Mouse (Mus musculus): ENCODE measurements around the gene Col6a6. TPM values are rescaled to one million over a fixed set of nuclear protein-coding genes. Genes with fewer than 3 reads are reported as not detected.
"Not testable (repeated sequence)": the region's sequence is repeated elsewhere in the genome, so short reads cannot be mapped to it uniquely, and the experiment has no call there.

Gene Col6a6
- total RNA-seq, 1 experiment: 0.58 TPM

DNA sequence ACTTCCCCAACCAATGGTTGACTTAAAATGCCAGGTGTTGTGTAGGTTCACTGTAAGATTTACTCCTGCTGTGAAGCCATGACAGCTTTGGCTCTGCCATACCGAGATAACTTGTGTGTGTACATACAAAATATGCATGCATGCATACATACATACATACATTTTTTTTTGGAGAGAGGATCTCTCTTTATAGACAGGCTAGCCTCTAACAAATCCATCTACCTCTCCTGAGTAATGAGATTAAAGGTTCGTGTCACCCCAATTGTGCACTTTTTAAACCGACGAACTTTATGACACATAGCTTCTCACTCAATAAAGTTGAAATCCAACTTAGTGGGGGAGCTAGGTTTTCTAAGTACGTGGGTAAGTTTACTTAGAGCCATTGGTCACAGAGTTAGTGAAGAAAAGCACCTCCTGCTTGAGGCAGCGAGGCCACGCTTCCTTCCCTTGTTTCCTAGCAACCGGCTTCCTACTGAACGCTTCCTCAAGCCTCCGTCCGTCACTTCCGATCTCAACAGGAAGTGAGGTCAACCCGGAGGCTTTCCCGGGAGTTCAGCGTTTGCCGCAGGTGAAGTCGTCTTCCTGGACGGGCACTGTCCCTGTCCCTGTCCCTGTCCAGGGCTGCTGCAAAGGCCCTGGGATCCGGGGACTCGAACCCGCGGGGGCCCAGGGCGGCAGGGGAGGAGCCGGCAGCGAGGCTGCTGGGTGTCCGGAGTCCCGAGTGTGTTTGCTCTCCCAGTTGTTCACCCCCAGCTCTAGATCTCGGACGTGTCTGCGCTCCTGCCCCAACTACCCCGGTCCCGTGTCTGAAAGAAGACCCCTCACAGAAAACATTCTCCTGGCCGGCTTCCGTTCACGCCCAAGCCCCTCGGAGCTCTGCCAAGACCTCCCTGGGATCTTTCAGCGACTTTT, 185.2 kb downstream of the Col6a6 start, which contains the start of gene Pik3r4:
Pik3r4 (plus strand) TSS at position 519 of the 912 bp plus-strand sequence.
- Histone ChIP-seq H3K9me3 (ENCODE audit: control insufficient read depth, insufficient read depth, low read depth, low read length) (no peaks in the 10 kb centered on the region), H3K4me1 (ENCODE audit: control insufficient read depth in 2 of 2, insufficient read depth in 2 of 2, low read length in 2 of 2, poor library complexity in 1 of 2) (peaks cover 5 to 12% of the 10 kb centered on the region in 2 experiments; a peak in 3 of 4 replicates), H3K27ac (ENCODE audit: insufficient read depth, low read depth, low read length, poor library complexity, severe bottlenecking) (peak within 1 kb of the TSS; percentile 65), H3K4me3 (ENCODE audit: insufficient read depth in 1 of 2, low read depth in 1 of 2, low read length in 2 of 2, poor library complexity in 1 of 2, severe bottlenecking in 1 of 2) (peak within 1 kb of the TSS; percentile 91 to 92), H3K9ac (ENCODE audit: insufficient read depth, low read depth, low read length, poor library complexity, severe bottlenecking) (peak within 1 kb of the TSS; percentile 94), H3K36me3 (ENCODE audit: control insufficient read depth, insufficient read depth, low read length, poor library complexity, severe bottlenecking) (peaks cover 13% of the 10 kb centered on the region)
- peak; percentile 59; the same call in 1 of the 2 replicates for TF ChIP-seq HCFC1 (IDR thresholded peaks at IDR 0.05; ENCODE audit: borderline replicate concordance, insufficient read depth, low read length)
- TF ChIP-seq ZC3H11A (IDR thresholded peaks at IDR 0.05; ENCODE audit: borderline replicate concordance, low read depth, low read length): no peak
- peak; percentile 98 for DNase-seq (ENCODE audit: low read depth, low spot score)
- in situ Hi-C loops (cut with MboI; ENCODE audit: low sequenced_read_pairs in 2 of 2, unreplicated experiment in 2 of 2): no loop called here

DNA sequence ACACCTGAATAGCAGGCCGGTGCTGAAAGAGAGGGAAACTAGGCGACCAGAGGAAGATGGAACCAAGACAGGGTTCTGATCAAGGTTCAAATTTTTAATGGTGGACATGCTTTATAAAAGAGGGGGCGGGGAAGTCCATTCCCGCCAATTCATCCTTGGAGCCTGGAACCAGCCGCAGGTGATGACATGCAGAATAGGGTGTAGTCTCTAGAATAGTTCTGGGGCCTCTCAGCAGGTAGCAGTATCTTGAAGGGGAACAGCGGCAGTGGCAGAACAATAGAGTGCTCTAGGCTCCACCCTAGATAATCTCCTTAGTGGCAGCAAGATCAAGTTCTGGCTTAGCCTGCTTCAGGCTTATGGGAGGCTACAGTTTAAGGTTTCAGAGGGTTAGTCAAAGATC, 186.6 kb downstream of the Col6a6 start:
- DNase-seq (ENCODE audit: low read depth, low spot score); in situ Hi-C loops (cut with MboI; ENCODE audit: low sequenced_read_pairs in 2 of 2, unreplicated experiment in 2 of 2); H3K9me3 ChIP-seq (ENCODE audit: control insufficient read depth, insufficient read depth, low read depth, low read length): not testable (repeated sequence)
- H3K4me1 ChIP-seq (ENCODE audit: control insufficient read depth in 2 of 2, insufficient read depth in 2 of 2, low read length in 2 of 2, poor library complexity in 1 of 2): peaks cover 5 to 12% of the 10 kb centered on the region in 2 experiments; a peak in 3 of 4 replicates
- peak overlapping the region; percentile 94 for H3K27ac ChIP-seq (ENCODE audit: insufficient read depth, low read depth, low read length, poor library complexity, severe bottlenecking)
- H3K9ac ChIP-seq (ENCODE audit: insufficient read depth, low read depth, low read length, poor library complexity, severe bottlenecking): peak overlapping the region; percentile 55; the same call in 1 of the 2 replicates
- H3K36me3 ChIP-seq (ENCODE audit: control insufficient read depth, insufficient read depth, low read length, poor library complexity, severe bottlenecking): peaks cover 11% of the 10 kb centered on the region
- peak overlapping the region in 1 of 2 experiments; percentile 26; a peak in 1 of 4 replicates for H3K4me3 ChIP-seq (ENCODE audit: insufficient read depth in 1 of 2, low read depth in 1 of 2, low read length in 2 of 2, poor library complexity in 1 of 2, severe bottlenecking in 1 of 2)

Other genes with a start within 250 kb of the Col6a6 start
- 26.5 and 30.1 TPM in 2 replicates for gene Pik3r4, start 185.2 kb downstream of the Col6a6 start, total RNA-seq (2012; rRNA removed)
- gene Col6a5, start 132.5 kb upstream of the Col6a6 start, total RNA-seq (2012; rRNA removed): 2.6 and 4.2 TPM in 2 replicates